Mouse (Mus musculus) skeletal muscle tissue, postnatal 0 days (tissue): Measurements from ENCODE around the gene Limd2. TPM values are rescaled to one million over a fixed set of nuclear protein-coding genes. Genes with fewer than 3 reads are reported as not detected.

ENCODE experiments used
- polyA plus RNA-seq: library from polyadenylated mRNA; unstranded; fragments of >200 nt; fragmentation: Nextera tagmentation; extraction: Ambion mirVana; gene quantifications from 2 replicates; pipeline ENCODE4 v1.2.1, GENCODE M21; 2015

Gene Limd2
- polyA plus RNA-seq: 48.7 and 60.5 TPM in 2 replicates

DNA sequence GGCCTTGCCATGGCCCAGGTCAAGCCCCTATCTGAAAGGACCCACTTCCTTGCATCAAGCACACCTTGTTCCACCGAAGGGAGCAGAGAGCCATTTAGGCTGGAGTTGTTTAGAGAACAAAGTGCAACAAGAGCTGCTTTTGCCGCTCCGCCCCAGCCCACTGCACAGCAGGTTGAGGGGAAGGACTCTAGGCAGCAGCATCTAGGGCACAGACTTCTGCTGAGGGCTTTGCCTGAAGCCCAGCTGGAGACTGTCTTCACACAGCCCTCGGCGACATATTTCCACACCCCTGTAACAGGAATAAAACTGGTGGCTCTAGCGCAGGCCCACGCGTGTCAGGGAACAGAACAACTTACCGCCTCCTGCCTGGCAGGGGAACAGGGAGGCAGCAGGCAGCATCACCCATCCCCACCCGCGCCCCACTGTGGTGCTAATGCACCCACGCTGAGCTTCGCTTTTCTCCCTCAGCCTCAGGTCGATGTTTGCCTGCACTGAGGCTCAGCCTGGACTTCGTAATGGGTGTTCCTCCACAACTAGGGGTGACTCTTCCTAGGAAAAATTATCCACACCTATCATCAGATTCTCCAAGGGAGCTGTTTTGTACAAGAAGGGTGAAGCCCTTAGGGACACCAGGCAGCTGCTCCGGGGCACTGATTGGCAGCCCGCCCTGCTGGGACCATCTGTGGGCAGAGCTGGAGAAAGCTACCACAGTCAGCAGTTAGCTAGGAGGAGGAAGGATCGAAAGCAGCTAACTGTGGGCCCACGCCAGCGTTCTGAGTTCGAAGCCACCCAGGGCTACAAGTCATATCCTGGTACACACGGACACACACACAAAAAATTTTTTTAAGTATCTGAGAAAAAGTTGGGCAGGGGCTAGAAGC lies at the start of gene Limd2, which contains the start of gene Gm10840:
Gene Limd2, minus strand, starts transcription at position 20 of the 881 bp plus-strand sequence.
Gene Gm10840, plus strand, starts transcription at position 10 of the 881 bp plus-strand sequence.

DNA sequence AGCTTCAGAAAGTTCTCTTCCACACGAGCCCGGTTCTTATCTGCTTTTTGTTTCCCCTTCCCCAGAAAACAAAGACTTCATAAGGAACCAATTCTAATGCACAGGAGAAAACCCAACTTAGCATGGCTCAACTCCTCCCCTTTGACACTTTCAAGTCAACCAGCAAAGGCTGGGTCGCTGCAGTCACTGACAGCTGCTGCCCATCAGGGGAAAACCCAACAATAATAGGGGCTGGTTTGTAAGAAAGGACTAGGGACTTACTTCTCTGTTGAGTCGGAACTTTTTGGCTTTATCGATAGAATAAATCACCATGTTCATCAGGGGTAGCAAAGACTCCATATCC lies 41.4 kb upstream of the Limd2 start, which contains the start of gene Strada:
Gene Strada, minus strand, starts transcription at position 46 of the 343 bp plus-strand sequence.

Other genes with a start within 250 kb of the Limd2 start
- gene Cyb561, start 207.5 kb downstream of the Limd2 start, polyA plus RNA-seq: 4.3 and 4.8 TPM in 2 replicates
- 4.0 and 4.3 TPM in 2 replicates for gene Ace, start 192.9 kb downstream of the Limd2 start, polyA plus RNA-seq
- not detected in 2 replicates for gene Ace3, start 166.2 kb downstream of the Limd2 start, polyA plus RNA-seq
- 0.07 and 0.09 TPM in 2 replicates for gene Kcnh6, start 152.7 kb downstream of the Limd2 start, polyA plus RNA-seq
- 27.0 and 28.4 TPM in 2 replicates for gene Dcaf7, start 124.0 kb downstream of the Limd2 start, polyA plus RNA-seq
- 10.9 and 11.8 TPM in 2 replicates for gene Taco1, start 94.8 kb downstream of the Limd2 start, polyA plus RNA-seq
- 13.3 and 14.6 TPM in 2 replicates for gene Map3k3, start 76.2 kb downstream of the Limd2 start, polyA plus RNA-seq
- gene Gm10840, start within 50 bp of the Limd2 start, polyA plus RNA-seq: not detected in 2 replicates
- 22.1 and 25.0 TPM in 2 replicates for gene Strada, start 41.3 kb upstream of the Limd2 start, polyA plus RNA-seq
- 71.4 and 81.6 TPM in 2 replicates for gene Ccdc47, start 55.5 kb upstream of the Limd2 start, polyA plus RNA-seq
- gene Ddx42, start 56.1 kb upstream of the Limd2 start, polyA plus RNA-seq: 29.4 and 30.6 TPM in 2 replicates
- 24.9 and 26.6 TPM in 2 replicates for gene Ftsj3, start 95.2 kb upstream of the Limd2 start, polyA plus RNA-seq
- gene Psmc5, start 95.3 kb upstream of the Limd2 start, polyA plus RNA-seq: 204 and 231 TPM in 2 replicates
- gene Smarcd2, start 112.1 kb upstream of the Limd2 start, polyA plus RNA-seq: 23.1 and 28.6 TPM in 2 replicates
- 0.06 TPM in 2 replicates for gene Tcam1, start 115.8 kb upstream of the Limd2 start, polyA plus RNA-seq
- not detected in 2 replicates for gene Gh, start 141.0 kb upstream of the Limd2 start, polyA plus RNA-seq
- gene Cd79b, start 153.9 kb upstream of the Limd2 start, polyA plus RNA-seq: 1.7 TPM in 2 replicates
- gene Scn4a, start 192.4 kb upstream of the Limd2 start, polyA plus RNA-seq: 10.9 and 17.9 TPM in 2 replicates
- gene Prr29, start 204.6 kb upstream of the Limd2 start, polyA plus RNA-seq: 3.1 and 3.5 TPM in 2 replicates
- gene Icam2, start 227.2 kb upstream of the Limd2 start, polyA plus RNA-seq: 30.6 and 33.8 TPM in 2 replicates